Mouse (Mus musculus): ENCODE measurements around the gene Hmcn1. TPM values are rescaled to one million over a fixed set of nuclear protein-coding genes. Genes with fewer than 3 reads are reported as not detected.

The Hmcn1 gene
- polyA plus RNA-seq, 2 experiments from 2014 or later: not detected

GRCm38 (mm10) chr1:150631035-150631855 is 362.0 kb downstream of the Hmcn1 start:
- ATAC-seq: no peak

GRCm38 (mm10) chr1:150623226-150623625 is 370.0 kb downstream of the Hmcn1 start:
- ATAC-seq: no peak

GRCm38 (mm10) chr1:150610539-150610938 is 382.7 kb downstream of the Hmcn1 start:
- ATAC-seq: no peak

GRCm38 (mm10) chr1:150606173-150606572 is 387.1 kb downstream of the Hmcn1 start:
- ATAC-seq: no peak

GRCm38 (mm10) chr1:150593614-150594013 is 399.6 kb downstream of the Hmcn1 start:
- ATAC-seq: no peak

- ATAC-seq: no peak
These were observed 402.0 kb downstream of the Hmcn1 start for GRCm38 (mm10) chr1:150591253-150591652.

- ATAC-seq: no peak
These were observed 405.8 kb downstream of the Hmcn1 start for GRCm38 (mm10) chr1:150587410-150587809.

- ATAC-seq: no peak
These were observed 408.8 kb downstream of the Hmcn1 start for GRCm38 (mm10) chr1:150584477-150584876.

- ATAC-seq: no peak
These were observed 409.5 kb downstream of the Hmcn1 start for GRCm38 (mm10) chr1:150583734-150584133.

- ATAC-seq: no peak
These were observed 412.7 kb downstream of the Hmcn1 start for GRCm38 (mm10) chr1:150580561-150580960.

GRCm38 (mm10) chr1:150573407-150573806 is 419.8 kb downstream of the Hmcn1 start:
- no peak for ATAC-seq

GRCm38 (mm10) chr1:150570562-150571156 is 422.6 kb downstream of the Hmcn1 start:
- ATAC-seq: no peak

- no peak for ATAC-seq
These were observed 423.3 kb downstream of the Hmcn1 start for GRCm38 (mm10) chr1:150569820-150570543.

- ATAC-seq: no peak
These were observed 426.9 kb downstream of the Hmcn1 start for GRCm38 (mm10) chr1:150566287-150566686.

GRCm38 (mm10) chr1:150556621-150557020 is 436.6 kb downstream of the Hmcn1 start:
- ATAC-seq: no peak

- ATAC-seq: no peak
These were observed 441.8 kb downstream of the Hmcn1 start for GRCm38 (mm10) chr1:150551390-150551789.

- no peak for ATAC-seq
These were observed 446.8 kb downstream of the Hmcn1 start for GRCm38 (mm10) chr1:150546463-150546862.

GRCm38 (mm10) chr1:150540267-150540666 is 453.0 kb downstream of the Hmcn1 start:
- no peak for ATAC-seq

- ATAC-seq: no peak
These were observed 455.7 kb downstream of the Hmcn1 start for GRCm38 (mm10) chr1:150537410-150538128.

- no peak for ATAC-seq
These were observed 457.3 kb downstream of the Hmcn1 start for GRCm38 (mm10) chr1:150535770-150536534.

- no peak for ATAC-seq
These were observed 458.6 kb downstream of the Hmcn1 start for GRCm38 (mm10) chr1:150534587-150534986.

GRCm38 (mm10) chr1:150513041-150513440 is 480.2 kb downstream of the Hmcn1 start:
- no peak for ATAC-seq

All from activated CD4-positive, CD25-positive, alpha-beta regulatory T cell, adult 4 months (primary cell).